Mouse (Mus musculus): ENCODE measurements around the gene Cbwd1. TPM values are rescaled to one million over a fixed set of nuclear protein-coding genes. Genes with fewer than 3 reads are reported as not detected.

Cbwd1 gene
- polyA plus RNA-seq, 1 experiment from 2014 or later: 12.7 TPM

- ATAC-seq (ENCODE audit: low FRiP score) (peak; percentile 53; the same call in 1 of the 2 replicates), DNase-seq (ENCODE audit: low spot score) (peak; percentile 70)
- H3K27me3 ChIP-seq (ENCODE audit: control insufficient read depth, insufficient read depth, low read length): no peaks in the 10 kb centered on the region
Measured at GRCm38 (mm10) chr19:24981294-24981693, 19.9 kb upstream of the Cbwd1 start.

GRCm38 (mm10) chr19:24978852-24979842, 17.7 kb upstream of the Cbwd1 start:
- Histone ChIP-seq H3K9me3 (ENCODE audit: control insufficient read depth, low read length) (no peaks in the 10 kb centered on the region), H3K4me3 (replicated peaks; ENCODE audit: low read length) (no peak overlapping the region), H3K27ac (no peak overlapping the region), H3K9ac (no peak overlapping the region), H3K4me1 (replicated peaks; ENCODE audit: control insufficient read depth, insufficient read depth, low read length) (no peaks in the 10 kb centered on the region), H3K4me2 (replicated peaks) (no peak overlapping the region), H3K27me3 (ENCODE audit: control insufficient read depth, insufficient read depth, low read length) (no peaks in the 10 kb centered on the region), H3K36me3 (replicated peaks; ENCODE audit: control insufficient read depth, insufficient read depth) (no peaks in the 10 kb centered on the region)
- ATAC-seq (ENCODE audit: low FRiP score): no peak
- no peak for DNase-seq (ENCODE audit: low spot score)
- 88% methylated on average over 10 of the region's 10 CpGs for WGBS

More at GRCm38 (mm10) chr19:24981294-24981693, 19.9 kb upstream of the Cbwd1 start:
- WGBS: 36% methylated on average over 8 of the region's 8 CpGs
- H3K9me3 ChIP-seq (ENCODE audit: control insufficient read depth, low read length): no peaks in the 10 kb centered on the region
- no peaks in the 10 kb centered on the region for H3K36me3 ChIP-seq (replicated peaks; ENCODE audit: control insufficient read depth, insufficient read depth)
- H3K27ac ChIP-seq: no peak overlapping the region
- no peaks in the 10 kb centered on the region for H3K4me1 ChIP-seq (replicated peaks; ENCODE audit: control insufficient read depth, insufficient read depth, low read length)
- H3K4me2 ChIP-seq (replicated peaks): no peak overlapping the region
- H3K9ac ChIP-seq: no peak overlapping the region
- H3K4me3 ChIP-seq (replicated peaks; ENCODE audit: low read length): no peak overlapping the region

- Histone ChIP-seq H3K9me3 (ENCODE audit: control insufficient read depth, low read length) (no peaks in the 10 kb centered on the region), H3K36me3 (replicated peaks; ENCODE audit: control insufficient read depth, insufficient read depth) (no peaks in the 10 kb centered on the region), H3K4me2 (replicated peaks) (no peak overlapping the region), H3K27ac (no peak overlapping the region), H3K4me3 (replicated peaks; ENCODE audit: low read length) (no peak overlapping the region), H3K27me3 (ENCODE audit: control insufficient read depth, insufficient read depth, low read length) (no peaks in the 10 kb centered on the region), H3K4me1 (replicated peaks; ENCODE audit: control insufficient read depth, insufficient read depth, low read length) (no peaks in the 10 kb centered on the region), H3K9ac (no peak overlapping the region)
- ATAC-seq (ENCODE audit: low FRiP score) (no peak), DNase-seq (ENCODE audit: low spot score) (no peak)
- 75% methylated on average over 11 of the region's 11 CpGs for WGBS
Measured at GRCm38 (mm10) chr19:24977991-24978390, 16.6 kb upstream of the Cbwd1 start.

GRCm38 (mm10) chr19:24972701-24973390, 11.4 kb upstream of the Cbwd1 start:
- ATAC-seq (ENCODE audit: low FRiP score) (no peak), DNase-seq (ENCODE audit: low spot score) (no peak)
- no peaks in the 10 kb centered on the region for H3K36me3 ChIP-seq (replicated peaks; ENCODE audit: control insufficient read depth, insufficient read depth)
- no peak overlapping the region for H3K27ac ChIP-seq
- 74% methylated on average over 3 of the region's 3 CpGs for WGBS
- H3K9me3 ChIP-seq (ENCODE audit: control insufficient read depth, low read length): no peaks in the 10 kb centered on the region
- H3K4me3 ChIP-seq (replicated peaks; ENCODE audit: low read length): no peak overlapping the region
- no peaks in the 10 kb centered on the region for H3K27me3 ChIP-seq (ENCODE audit: control insufficient read depth, insufficient read depth, low read length)
- no peaks in the 10 kb centered on the region for H3K4me1 ChIP-seq (replicated peaks; ENCODE audit: control insufficient read depth, insufficient read depth, low read length)
- H3K4me2 ChIP-seq (replicated peaks): no peak overlapping the region
- no peak overlapping the region for H3K9ac ChIP-seq

GRCm38 (mm10) chr19:24971307-24971706, 9.9 kb upstream of the Cbwd1 start:
- Histone ChIP-seq H3K27me3 (ENCODE audit: control insufficient read depth, insufficient read depth, low read length) (no peaks in the 10 kb centered on the region), H3K27ac (no peak overlapping the region), H3K9ac (no peak overlapping the region), H3K4me1 (replicated peaks; ENCODE audit: control insufficient read depth, insufficient read depth, low read length) (no peaks in the 10 kb centered on the region), H3K9me3 (ENCODE audit: control insufficient read depth, low read length) (no peaks in the 10 kb centered on the region), H3K4me3 (replicated peaks; ENCODE audit: low read length) (no peak overlapping the region), H3K4me2 (replicated peaks) (no peak overlapping the region), H3K36me3 (replicated peaks; ENCODE audit: control insufficient read depth, insufficient read depth) (no peaks in the 10 kb centered on the region)
- WGBS: 85% methylated on average over 7 of the region's 7 CpGs
- no peak for ATAC-seq (ENCODE audit: low FRiP score)
- DNase-seq (ENCODE audit: low spot score): no peak

- Histone ChIP-seq H3K9ac (no peak overlapping the region), H3K27ac (no peak overlapping the region), H3K4me2 (replicated peaks) (no peak overlapping the region), H3K4me3 (replicated peaks; ENCODE audit: low read length) (no peak overlapping the region), H3K9me3 (ENCODE audit: control insufficient read depth, low read length) (no peaks in the 10 kb centered on the region), H3K4me1 (replicated peaks; ENCODE audit: control insufficient read depth, insufficient read depth, low read length) (no peaks in the 10 kb centered on the region), H3K36me3 (replicated peaks; ENCODE audit: control insufficient read depth, insufficient read depth) (no peaks in the 10 kb centered on the region), H3K27me3 (ENCODE audit: control insufficient read depth, insufficient read depth, low read length) (no peaks in the 10 kb centered on the region)
- ATAC-seq (ENCODE audit: low FRiP score) (no peak), DNase-seq (ENCODE audit: low spot score) (no peak)
- 94% methylated on average over 2 of the region's 2 CpGs for WGBS
Measured at GRCm38 (mm10) chr19:24966941-24967340, 5.5 kb upstream of the Cbwd1 start.

GRCm38 (mm10) chr19:24966203-24966602, 4.8 kb upstream of the Cbwd1 start:
- no peak for ATAC-seq (ENCODE audit: low FRiP score)
- DNase-seq (ENCODE audit: low spot score): no peak
- Histone ChIP-seq H3K27me3 (ENCODE audit: control insufficient read depth, insufficient read depth, low read length) (no peaks in the 10 kb centered on the region), H3K4me3 (replicated peaks; ENCODE audit: low read length) (no peak overlapping the region), H3K4me2 (replicated peaks) (no peak overlapping the region), H3K9ac (no peak overlapping the region), H3K9me3 (ENCODE audit: control insufficient read depth, low read length) (no peaks in the 10 kb centered on the region), H3K27ac (no peak overlapping the region), H3K36me3 (replicated peaks; ENCODE audit: control insufficient read depth, insufficient read depth) (no peaks in the 10 kb centered on the region), H3K4me1 (replicated peaks; ENCODE audit: control insufficient read depth, insufficient read depth, low read length) (no peaks in the 10 kb centered on the region)
- 92% methylated on average over 2 of the region's 2 CpGs for WGBS

- H3K9ac ChIP-seq: no peak overlapping the region
- no peak overlapping the region for H3K4me2 ChIP-seq (replicated peaks)
- no peaks in the 10 kb centered on the region for H3K27me3 ChIP-seq (ENCODE audit: control insufficient read depth, insufficient read depth, low read length)
- H3K4me3 ChIP-seq (replicated peaks; ENCODE audit: low read length): no peak overlapping the region
- no peak overlapping the region for H3K27ac ChIP-seq
- peaks cover 16% of the 10 kb centered on the region for H3K36me3 ChIP-seq (replicated peaks; ENCODE audit: control insufficient read depth, insufficient read depth)
- H3K4me1 ChIP-seq (replicated peaks; ENCODE audit: control insufficient read depth, insufficient read depth, low read length): peaks cover 5% of the 10 kb centered on the region
- DNase-seq (ENCODE audit: low spot score): peak; percentile 80
- no peaks in the 10 kb centered on the region for H3K9me3 ChIP-seq (ENCODE audit: control insufficient read depth, low read length)
- no peak for ATAC-seq (ENCODE audit: low FRiP score)
- WGBS: 40% methylated on average over 3 of the region's 3 CpGs
Measured at GRCm38 (mm10) chr19:24958531-24958930, 2.9 kb downstream of the Cbwd1 start.

- ATAC-seq (ENCODE audit: low FRiP score) (no peak), DNase-seq (ENCODE audit: low spot score) (no peak)
- Histone ChIP-seq H3K4me2 (replicated peaks) (no peak overlapping the region), H3K9me3 (ENCODE audit: control insufficient read depth, low read length) (no peaks in the 10 kb centered on the region), H3K27ac (no peak overlapping the region), H3K9ac (no peak overlapping the region), H3K4me3 (replicated peaks; ENCODE audit: low read length) (no peak overlapping the region), H3K27me3 (ENCODE audit: control insufficient read depth, insufficient read depth, low read length) (no peaks in the 10 kb centered on the region), H3K4me1 (replicated peaks; ENCODE audit: control insufficient read depth, insufficient read depth, low read length) (no peaks in the 10 kb centered on the region), H3K36me3 (replicated peaks; ENCODE audit: control insufficient read depth, insufficient read depth) (no peaks in the 10 kb centered on the region; the same call in 1 of the 2 replicates)
Measured at GRCm38 (mm10) chr19:24945521-24946262, 15.7 kb downstream of the Cbwd1 start.
